Mouse (Mus musculus): ENCODE results near the gene Slc52a3.

- no peak for TF ChIP-seq POLR2A (IDR thresholded peaks at IDR 0.05; ENCODE audit: low read depth, low read length)
- no peak for TF ChIP-seq CTCF (IDR thresholded peaks at IDR 0.05; ENCODE audit: borderline replicate concordance, insufficient read depth, low read length)
Observed at GRCm38 (mm10) chr2:151982476-151982875, 13.8 kb upstream of the Slc52a3 start.

Measured in embryonic fibroblast, embryonic 13.5 days (primary cell).